Mouse (Mus musculus) C2C12 (cell line): ENCODE measurements around the gene Map6. TPM values are rescaled to one million over a fixed set of nuclear protein-coding genes. Genes with fewer than 3 reads are reported as not detected.
A peak's percentile ranks its signal among the peaks of the same experiment; 100 is the strongest.

Source experiments
- H3K27me3 ChIP-seq: one replicate; pipeline ENCODE4 v1.6.1; 2011; ENCODE audit not compliant: control insufficient read depth, insufficient read depth, insufficient read length
- H3K36me3 ChIP-seq: one replicate; pipeline ENCODE4 v1.6.1; 2011; ENCODE audit not compliant: control insufficient read depth, insufficient read depth
- H3K4me3 ChIP-seq: one replicate; pipeline ENCODE4 v1.5.1; 2011; ENCODE audit warnings: mild to moderate bottlenecking, control low read depth; ENCODE audit not compliant: poor library complexity, insufficient read depth, severe bottlenecking
- H3K79me2 ChIP-seq: one replicate; pipeline ENCODE4 v1.6.1; 2011; ENCODE audit not compliant: control insufficient read depth, insufficient read depth
- H3K79me3 ChIP-seq: one replicate; pipeline ENCODE4 v1.6.1; 2011; ENCODE audit warnings: low read depth, control low read depth
- H3ac ChIP-seq: one replicate; pipeline ENCODE3; 2011; ENCODE audit warnings: low read depth; ENCODE audit not compliant: control insufficient read depth, insufficient read length
- CEBPB ChIP-seq: IDR thresholded peaks from one replicate; pipeline ENCODE4 v1.6.1; 2011; ENCODE audit warnings: low read depth, mild to moderate bottlenecking, control low read depth, moderate library complexity
- CTCF ChIP-seq: IDR thresholded peaks from one replicate; pipeline ENCODE4 v1.5.1; 2011; ENCODE audit not compliant: control insufficient read depth, insufficient read depth, insufficient read length
- FOSL1 ChIP-seq: IDR thresholded peaks from one replicate; pipeline ENCODE4 v1.8.0; 2011; ENCODE audit warnings: mild to moderate bottlenecking, low read length; ENCODE audit not compliant: poor library complexity, insufficient read depth, severe bottlenecking
- MAX ChIP-seq: IDR thresholded peaks from one replicate; pipeline ENCODE4 v1.6.1; 2011; ENCODE audit warnings: mild to moderate bottlenecking, control low read depth
- MYOD1 ChIP-seq: IDR thresholded peaks from one replicate; pipeline ENCODE4 v1.6.1; 2011; ENCODE audit warnings: low read depth; ENCODE audit not compliant: control insufficient read depth, insufficient read length
- MYOG ChIP-seq: IDR thresholded peaks from one replicate; pipeline ENCODE4 v1.6.1; 2011; ENCODE audit not compliant: control insufficient read depth, insufficient read length; ENCODE audit errors: extremely low read depth
- USF1 ChIP-seq: IDR thresholded peaks from one replicate; pipeline ENCODE4 v1.6.1; 2011; ENCODE audit warnings: low read depth, mild to moderate bottlenecking, control low read depth, moderate library complexity
- polyA plus RNA-seq: library from polyadenylated mRNA; unstranded; fragments of >200 nt; fragmentation: generic; extraction: Trizol; gene quantifications from one replicate; pipeline ENCODE4 v1.2.1, GENCODE M21; 2012; ENCODE audit warnings: missing spikeins

Map6 gene
- polyA plus RNA-seq, 1 experiment: 39.2 TPM

DNA sequence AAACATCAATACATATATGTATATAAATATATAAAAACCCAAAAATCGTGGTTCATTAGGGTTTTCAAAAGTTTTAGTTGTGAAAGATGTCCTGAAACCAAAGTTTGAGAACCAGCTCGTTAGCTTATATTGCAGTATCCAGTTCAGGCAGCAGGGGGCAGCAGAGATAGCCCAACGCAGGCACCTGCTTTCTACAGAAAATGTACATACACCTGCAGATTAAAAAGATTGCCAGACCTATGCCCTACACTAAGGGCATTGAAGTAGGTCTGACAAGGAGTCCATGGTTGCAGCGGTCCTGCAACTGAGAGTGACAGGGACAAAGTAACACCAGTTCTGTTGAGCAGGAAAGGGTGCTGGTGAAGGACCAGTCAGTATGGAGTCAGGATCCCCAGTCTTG is 108.2 kb downstream of the Map6 start:
- H3K79me3 ChIP-seq: no peaks in the 10 kb centered on the region
- no peaks in the 10 kb centered on the region for H3K36me3 ChIP-seq
- H3K4me3 ChIP-seq: no peak overlapping the region
- peaks cover 10% of the 10 kb centered on the region for H3K27me3 ChIP-seq
- H3ac ChIP-seq: no peak overlapping the region
- peak; percentile 18 for TF ChIP-seq CTCF
- no peak for TF ChIP-seq MYOD1
- no peak for TF ChIP-seq CEBPB
- H3K79me2 ChIP-seq: no peaks in the 10 kb centered on the region

DNA sequence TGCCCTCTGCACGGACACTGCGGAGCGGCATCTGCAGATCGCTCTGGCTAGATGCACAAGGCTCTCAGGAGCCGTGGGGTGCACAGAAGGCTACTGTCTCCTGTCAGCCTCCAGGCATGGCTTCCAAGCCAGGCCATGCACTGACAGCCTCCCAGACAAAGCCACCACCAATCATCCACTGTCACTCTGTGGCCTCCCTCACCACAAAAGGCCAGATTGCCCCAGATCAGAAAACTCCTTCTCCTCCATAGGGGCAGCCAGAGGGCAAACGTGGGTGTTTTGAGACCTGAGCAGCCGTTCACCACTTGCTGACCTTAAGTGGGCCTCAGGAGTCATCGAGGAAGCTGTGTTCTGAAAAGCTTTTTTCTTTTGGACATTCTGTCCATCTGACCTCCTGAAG is 111.6 kb downstream of the Map6 start:
- Histone ChIP-seq H3K27me3 (no peaks in the 10 kb centered on the region), H3K4me3 (no peak overlapping the region), H3K36me3 (no peaks in the 10 kb centered on the region), H3K79me2 (peaks cover 21% of the 10 kb centered on the region), H3ac (no peak overlapping the region), H3K79me3 (peaks cover 3% of the 10 kb centered on the region)
- no peak for TF ChIP-seq MAX
- TF ChIP-seq USF1: no peak
- no peak for TF ChIP-seq FOSL1
- TF ChIP-seq MYOD1: no peak
- TF ChIP-seq CEBPB: no peak
- no peak for TF ChIP-seq CTCF
- TF ChIP-seq MYOG: no peak

- Histone ChIP-seq H3K79me3 (peaks cover 3% of the 10 kb centered on the region), H3K79me2 (peaks cover 27% of the 10 kb centered on the region), H3K4me3 (peak overlapping the region; percentile 28), H3K36me3 (no peaks in the 10 kb centered on the region), H3K27me3 (no peaks in the 10 kb centered on the region), H3ac (peak overlapping the region; percentile 79)
- TF ChIP-seq MYOG (no peak), FOSL1 (no peak), MAX (no peak), CEBPB (no peak), CTCF (no peak), USF1 (no peak), MYOD1 (no peak)
Measured at GRCm38 (mm10) chr7:99380491-99381213, 113.4 kb downstream of the Map6 start.

GRCm38 (mm10) chr7:99381214-99382087 is 114.2 kb downstream of the Map6 start, which contains the start of gene Gdpd5:
TSS of gene Gdpd5 (plus strand) at chr7:99381414.
- Histone ChIP-seq H3K79me3 (peaks cover 3% of the 10 kb centered on the region), H3K4me3 (peak within 1 kb of the TSS; percentile 44), H3K27me3 (no peaks in the 10 kb centered on the region), H3ac (peak within 1 kb of the TSS; percentile 79), H3K79me2 (peaks cover 27% of the 10 kb centered on the region), H3K36me3 (no peaks in the 10 kb centered on the region)
- TF ChIP-seq FOSL1 (no peak), MYOG (no peak), MAX (no peak), MYOD1 (no peak), CEBPB (no peak), USF1 (no peak), CTCF (no peak)

- Histone ChIP-seq H3K79me2 (peaks cover 27% of the 10 kb centered on the region), H3K27me3 (no peaks in the 10 kb centered on the region), H3K79me3 (peaks cover 3% of the 10 kb centered on the region), H3K36me3 (no peaks in the 10 kb centered on the region), H3K4me3 (peak overlapping the region; percentile 44), H3ac (peak overlapping the region; percentile 79)
- TF ChIP-seq MYOD1 (no peak), CTCF (no peak), CEBPB (no peak), MYOG (no peak), MAX (no peak), USF1 (no peak), FOSL1 (no peak)
Measured at GRCm38 (mm10) chr7:99382088-99383000, 115.1 kb downstream of the Map6 start.
